Mouse (Mus musculus) cerebellum, postnatal 14 days (tissue): ENCODE results near the gene Cyba.

Experiments
- DNase-seq, 2 experiments: peaks; one replicate each; pipeline ENCODE4 v3.0.0; 2021; ENCODE audit warnings: mixed read lengths in 2 of 2

Cyba gene

DNA sequence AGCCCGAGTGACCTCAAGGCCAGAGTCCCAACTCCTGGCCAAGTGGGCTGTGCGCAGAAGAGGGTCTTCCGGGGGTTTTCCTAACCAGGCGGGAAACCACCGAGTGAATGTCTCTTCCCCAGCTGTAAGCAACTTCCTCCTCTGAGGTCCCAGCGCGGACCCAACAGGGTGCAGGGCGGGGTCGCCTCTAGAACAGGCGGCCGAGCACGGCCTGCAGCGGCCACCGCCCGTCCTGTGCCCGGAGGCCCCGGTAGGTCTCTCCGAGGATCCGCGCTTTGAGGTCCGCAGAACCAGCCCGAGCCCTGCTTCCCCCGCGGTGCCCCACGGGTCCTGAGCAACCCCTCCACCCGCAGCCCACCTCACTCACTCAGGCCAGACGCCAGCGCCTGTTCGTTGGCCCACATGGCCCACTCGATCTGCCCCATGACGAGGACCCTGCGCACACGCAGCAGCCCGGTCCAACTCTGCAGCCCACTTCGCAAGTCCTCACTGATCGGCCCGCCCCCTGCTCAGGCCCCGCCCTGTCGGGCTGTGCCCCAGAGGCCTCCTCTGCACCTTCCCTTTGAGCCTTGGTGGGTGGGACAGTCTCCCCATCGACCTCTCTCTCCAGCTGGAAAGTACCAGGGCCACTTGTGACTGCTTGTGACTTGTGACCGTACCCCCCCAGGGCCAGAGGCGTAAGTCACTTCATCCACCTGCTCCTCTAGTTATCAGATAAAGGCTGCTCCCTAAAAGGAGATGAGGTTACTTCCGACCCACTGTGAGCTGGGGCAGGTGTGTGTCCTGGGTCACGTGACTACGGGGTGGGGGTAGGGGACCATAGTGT lies at the start of gene Cyba:
Cyba (minus strand) TSS at position 488 of the 826 bp plus-strand sequence.
- no peak for DNase-seq

DNA sequence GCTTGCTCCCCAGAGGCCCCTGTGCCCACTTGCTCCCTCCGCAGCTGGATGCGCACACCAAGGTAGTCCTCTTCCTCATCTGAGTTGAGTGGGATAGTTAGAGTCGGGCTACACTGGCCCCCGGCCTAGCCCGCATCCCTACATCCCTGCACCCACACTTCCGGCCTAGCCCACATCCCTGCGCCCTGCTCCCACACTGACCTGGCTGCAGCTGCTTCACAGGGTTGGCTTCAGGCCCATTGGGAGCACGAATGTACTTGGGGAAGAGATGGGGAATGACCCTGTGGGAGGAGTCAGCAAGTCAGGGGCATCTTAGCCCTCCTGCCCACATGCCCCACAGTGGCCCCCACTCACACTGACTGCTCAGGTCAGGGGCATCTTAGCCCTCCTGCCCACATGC lies 49.7 kb upstream of the Cyba start:
- DNase-seq: no peak

DNA sequence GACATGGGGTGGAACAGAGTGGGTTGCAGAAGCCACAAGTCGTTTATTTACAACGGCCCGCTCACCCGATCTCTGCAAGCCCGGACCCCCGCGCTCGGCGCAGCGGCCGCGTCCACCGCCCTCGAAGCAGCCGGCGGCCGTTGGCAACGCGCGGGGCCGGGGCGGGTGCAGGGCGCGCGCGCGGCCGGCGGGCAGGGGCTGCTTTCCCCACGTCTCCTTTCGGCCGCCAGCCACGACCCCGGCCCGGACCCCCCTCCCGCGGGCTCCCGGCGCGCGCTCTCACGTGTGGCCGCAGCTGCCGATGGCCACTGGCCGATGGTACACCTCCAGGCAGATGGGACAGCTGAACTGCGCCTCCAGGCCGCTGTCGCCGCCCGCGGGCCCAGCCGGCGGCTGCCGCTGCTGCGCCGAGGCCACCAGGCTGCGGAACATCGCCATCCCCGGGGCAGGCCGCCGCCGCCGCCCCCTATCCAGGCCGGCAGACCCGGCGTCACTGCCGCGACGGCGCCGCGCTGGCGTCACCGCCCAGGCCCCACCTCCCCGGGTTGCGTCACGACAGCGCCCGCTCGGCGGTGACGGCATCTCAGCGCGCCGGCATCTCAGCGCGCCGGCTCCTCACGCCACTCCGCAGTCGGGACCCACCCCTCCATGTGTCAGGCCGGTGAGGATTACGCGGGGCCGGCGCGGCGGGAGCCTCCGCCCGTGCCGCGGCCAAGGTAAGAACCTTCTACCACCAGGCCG lies 43.0 kb upstream of the Cyba start, which contains the start of the genes Rnf166 and Ctu2:
Rnf166 (minus strand) TSS at position 485 of the 741 bp plus-strand sequence.
Ctu2 (plus strand) TSS at position 564 of the 741 bp plus-strand sequence.
- peak; percentile 96 to 98 for DNase-seq

DNA sequence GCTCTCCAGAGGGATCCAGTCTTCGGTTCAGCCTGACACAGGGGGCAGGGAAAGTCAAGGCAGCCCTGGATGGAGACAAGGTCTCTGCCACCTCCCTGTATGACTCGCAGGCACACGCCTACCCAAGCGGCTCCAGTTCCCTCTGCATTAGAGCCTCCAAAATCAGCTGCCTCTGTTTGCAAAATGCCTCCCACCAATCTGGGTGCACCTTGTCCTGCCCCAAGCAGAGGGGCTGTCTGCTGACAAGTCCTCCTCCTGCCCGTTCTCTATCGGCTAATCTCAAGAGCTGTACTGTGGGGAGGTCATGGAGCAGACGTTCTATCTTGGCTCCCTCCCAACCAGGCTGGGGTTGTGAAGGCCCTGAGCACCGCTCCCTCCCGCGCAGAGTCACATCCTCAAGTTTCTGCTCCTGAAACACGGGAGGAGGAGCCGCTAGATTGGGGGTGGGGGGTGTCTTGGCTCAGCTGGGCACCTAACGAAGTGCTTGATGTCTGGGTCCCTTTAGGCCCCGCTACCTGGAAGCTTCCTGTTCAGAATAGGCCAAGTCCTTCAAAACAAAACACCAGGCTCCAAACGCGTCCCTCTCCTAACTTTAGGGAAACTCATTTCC lies 42.3 kb upstream of the Cyba start:
- peak; percentile 53 to 71 for DNase-seq

DNA sequence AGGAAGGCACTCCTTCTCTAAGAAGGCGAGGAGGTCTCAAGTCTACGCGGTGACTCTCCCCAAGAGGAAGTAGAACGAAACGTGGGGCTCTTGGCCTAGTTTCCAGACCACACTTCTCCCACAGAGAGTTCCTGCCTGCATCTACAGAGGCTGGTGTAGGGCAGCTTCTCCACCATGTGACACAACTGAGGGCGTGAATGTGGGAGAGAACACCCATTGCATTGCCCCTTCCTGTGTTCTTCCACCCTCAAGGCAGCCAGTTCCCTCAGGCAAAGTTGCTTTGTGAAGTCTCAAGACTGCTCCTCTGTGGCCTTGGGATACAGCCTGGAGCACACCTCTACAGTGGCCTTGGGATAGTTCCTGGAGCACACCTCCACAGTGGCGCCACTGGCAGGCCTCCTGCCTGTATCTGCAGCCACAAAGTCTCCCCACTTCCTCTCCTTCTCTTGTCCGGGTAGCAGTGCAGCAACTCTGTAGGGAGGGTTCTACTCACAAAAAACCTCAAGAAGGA lies 41.2 kb upstream of the Cyba start:
- DNase-seq: no peak

DNA sequence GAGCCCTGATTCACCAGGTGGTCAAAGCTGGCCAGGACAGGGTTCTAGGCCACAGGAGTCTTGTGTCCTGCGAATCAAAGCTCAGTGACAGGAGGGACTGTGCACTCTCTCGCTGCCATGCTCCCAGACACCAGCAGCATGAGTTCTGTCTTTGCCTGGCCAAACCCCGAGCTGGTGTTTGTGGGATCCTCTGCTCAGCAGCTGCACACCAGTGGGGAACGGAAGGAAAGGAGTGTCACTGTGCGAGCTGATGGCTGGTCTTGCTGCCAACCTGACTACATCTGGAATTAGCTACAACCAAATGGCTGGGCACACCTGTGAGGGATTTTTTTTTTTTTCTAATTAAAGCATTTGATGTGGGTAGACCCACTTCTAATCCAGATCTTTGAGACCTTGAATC lies 38.0 kb upstream of the Cyba start:
- no peak for DNase-seq

DNA sequence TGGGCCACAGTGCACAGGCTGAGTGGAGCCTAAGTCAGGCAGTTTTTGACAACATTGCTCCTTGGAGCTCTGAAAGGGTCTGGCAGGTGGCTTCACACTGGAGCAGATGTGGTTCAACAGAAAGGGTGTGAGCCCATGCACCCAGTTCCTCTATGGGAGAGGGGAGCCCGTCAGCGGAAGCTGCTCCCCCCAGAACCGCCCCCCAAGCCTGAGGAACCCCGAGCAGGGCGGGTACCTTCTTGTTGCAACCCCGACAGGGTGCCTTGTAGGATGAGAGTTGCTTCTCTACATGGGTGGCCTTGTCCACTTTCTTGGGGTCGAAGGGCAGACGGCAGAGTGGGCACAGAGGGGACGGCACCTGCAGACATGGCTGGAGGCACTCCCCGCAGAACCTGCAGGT lies 37.2 kb upstream of the Cyba start:
- no peak for DNase-seq

DNA sequence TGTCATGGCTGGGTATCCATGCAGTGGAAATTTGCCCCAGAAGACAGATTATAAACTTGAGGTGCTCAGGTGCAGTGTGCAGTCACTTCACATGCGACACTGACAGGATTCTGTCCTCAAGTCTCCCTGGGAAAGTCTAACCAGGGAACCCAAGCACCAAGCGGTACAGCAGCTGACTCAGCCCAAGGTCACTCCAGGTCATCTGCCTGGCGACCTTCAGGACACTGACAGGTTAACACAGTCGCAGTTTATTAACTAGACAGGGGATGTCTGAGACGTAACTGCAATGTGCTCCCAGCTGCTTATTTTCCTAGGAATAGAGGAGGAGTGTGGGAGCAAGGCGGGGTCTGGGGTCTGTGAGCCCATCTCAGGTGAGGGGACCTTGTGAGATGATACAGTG lies 36.7 kb upstream of the Cyba start:
- DNase-seq: no peak

DNA sequence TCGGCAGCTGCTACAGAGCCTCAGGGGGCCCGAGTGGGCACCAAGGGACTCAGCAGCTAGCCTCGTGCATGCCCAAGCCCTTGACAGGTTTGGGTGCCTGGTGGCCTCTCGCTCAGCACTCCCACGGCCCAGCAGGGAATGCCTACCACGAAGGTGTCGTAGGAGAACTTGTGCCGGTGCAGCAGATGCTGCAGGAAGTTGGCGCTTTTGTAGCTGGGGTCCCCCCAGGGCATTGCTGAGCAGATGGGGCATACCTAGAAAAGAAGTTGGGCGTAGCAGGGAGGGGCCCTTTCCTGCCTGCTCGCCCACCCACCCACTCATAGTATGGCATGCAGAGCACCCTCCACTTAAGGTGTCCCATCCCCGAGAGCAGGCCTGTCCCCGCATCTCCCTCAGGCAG lies 35.1 kb upstream of the Cyba start:
- no peak for DNase-seq

DNA sequence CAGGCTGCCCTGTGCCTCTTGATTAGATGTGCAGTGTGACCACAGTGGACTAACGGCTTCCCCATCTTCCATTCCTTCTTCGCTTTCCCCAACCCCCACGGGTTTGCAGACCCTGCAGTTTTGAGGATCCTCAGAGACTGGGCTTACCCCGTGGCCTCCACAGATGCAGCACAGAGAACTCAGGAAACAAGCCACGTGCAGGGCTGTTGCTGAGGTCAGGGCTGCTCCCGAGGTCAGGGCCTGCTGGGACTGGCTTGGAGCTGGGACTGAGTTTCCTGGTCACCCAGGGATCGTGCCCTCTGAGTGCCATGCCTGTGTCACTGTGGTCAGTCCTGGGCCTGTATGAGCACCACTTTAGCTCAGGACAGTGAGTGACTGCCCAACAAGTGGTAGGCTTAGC lies 32.3 kb upstream of the Cyba start:
- DNase-seq: no peak

DNA sequence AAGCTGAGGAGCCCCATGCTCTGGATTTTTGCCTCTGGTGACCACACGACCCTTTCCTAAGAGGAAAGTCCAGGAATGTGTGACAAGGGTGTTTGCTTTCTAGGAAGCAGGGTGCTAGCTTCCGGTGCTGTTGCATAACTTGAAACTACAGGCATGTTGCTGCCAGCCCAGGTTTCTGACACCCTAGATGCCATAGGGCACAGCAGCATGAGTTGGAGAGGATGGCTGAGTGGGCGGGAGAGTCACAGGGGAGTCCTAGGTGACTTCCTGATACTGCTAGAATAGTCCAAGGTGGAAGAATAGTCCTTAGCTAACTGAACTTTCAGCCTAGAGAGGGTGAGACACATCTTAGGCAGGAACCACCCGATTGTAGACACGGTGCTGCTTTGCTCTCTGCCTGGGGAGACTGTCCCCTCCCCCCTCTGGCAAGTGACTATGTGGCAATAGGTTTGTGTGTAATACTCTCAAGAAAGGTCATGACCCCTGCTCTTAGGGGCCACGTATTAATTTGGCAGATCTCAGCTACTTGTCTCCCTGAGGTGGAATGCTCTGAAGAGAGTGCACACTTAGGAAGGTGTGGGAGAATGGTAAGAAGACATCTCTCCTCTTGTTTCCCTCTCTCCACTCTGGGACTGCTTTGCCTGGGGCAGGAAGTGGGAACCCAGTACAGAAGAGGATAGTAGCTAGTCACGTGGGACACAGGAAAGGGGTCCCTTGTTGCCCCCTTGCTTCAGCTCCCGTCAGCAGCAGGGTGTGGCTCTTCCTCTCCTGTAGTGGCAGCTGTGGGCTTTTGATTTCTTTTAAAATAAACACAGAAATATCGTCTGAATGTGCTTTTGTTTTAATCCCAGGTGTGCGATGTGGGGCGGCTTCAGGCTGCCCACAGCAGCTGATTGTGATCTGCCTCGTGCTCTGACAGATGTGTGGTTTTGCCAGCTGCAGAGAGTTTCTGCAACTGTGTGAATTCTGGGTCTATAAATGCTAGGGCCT lies 31.2 kb upstream of the Cyba start:
- DNase-seq: no peak

DNA sequence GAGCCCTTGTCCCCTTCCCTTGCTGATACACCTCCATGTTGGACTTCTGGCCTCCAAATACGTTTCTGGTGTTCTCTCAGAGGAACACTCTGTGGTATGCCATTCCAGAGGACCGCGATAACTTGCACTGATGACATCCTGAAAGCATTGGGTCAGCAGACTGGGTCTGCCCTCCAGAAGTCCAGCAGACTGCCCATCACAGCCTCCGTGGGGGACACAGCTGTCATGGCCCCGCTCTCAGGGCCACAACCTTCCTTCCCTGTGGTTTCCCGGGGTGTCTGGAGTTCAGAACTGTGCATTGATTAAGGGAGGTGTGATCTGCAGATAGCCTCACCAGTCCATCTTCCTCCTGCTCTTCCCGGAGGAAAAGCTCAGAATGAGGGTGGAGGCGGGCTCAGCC lies 29.8 kb upstream of the Cyba start:
- no peak for DNase-seq

DNA sequence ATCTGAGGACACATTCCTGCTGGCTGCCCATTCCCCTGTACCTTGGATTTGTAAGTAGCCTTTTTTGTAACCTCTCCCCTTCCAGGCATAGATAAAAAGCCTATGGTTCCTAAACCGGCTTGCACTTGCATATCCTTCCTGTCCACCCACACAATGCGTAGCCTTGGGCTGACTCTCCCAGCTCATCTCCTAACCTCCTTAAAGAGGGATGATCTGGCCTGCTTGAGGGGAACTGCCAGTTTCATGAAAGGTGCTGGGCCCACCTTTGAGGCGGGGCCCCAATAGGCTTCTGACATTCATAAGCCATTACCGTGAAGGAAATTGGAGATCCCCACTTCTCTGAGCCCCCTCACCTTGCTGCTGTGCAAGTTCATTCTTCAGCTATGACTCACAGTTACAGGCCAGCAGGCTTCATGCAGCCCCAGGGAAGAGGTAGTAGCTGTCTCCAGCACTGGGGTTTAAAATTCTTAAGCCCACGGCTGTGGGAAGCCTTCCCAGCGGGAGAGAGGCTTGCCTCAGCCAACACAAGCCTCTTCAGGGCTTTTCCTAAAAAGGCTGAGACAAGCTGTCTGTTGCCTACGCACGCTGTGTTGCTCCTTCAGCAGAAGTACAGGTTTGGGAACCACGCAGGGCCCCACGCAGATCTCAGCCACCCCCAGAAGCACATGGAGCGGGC lies 28.9 kb upstream of the Cyba start:
- DNase-seq: no peak

DNA sequence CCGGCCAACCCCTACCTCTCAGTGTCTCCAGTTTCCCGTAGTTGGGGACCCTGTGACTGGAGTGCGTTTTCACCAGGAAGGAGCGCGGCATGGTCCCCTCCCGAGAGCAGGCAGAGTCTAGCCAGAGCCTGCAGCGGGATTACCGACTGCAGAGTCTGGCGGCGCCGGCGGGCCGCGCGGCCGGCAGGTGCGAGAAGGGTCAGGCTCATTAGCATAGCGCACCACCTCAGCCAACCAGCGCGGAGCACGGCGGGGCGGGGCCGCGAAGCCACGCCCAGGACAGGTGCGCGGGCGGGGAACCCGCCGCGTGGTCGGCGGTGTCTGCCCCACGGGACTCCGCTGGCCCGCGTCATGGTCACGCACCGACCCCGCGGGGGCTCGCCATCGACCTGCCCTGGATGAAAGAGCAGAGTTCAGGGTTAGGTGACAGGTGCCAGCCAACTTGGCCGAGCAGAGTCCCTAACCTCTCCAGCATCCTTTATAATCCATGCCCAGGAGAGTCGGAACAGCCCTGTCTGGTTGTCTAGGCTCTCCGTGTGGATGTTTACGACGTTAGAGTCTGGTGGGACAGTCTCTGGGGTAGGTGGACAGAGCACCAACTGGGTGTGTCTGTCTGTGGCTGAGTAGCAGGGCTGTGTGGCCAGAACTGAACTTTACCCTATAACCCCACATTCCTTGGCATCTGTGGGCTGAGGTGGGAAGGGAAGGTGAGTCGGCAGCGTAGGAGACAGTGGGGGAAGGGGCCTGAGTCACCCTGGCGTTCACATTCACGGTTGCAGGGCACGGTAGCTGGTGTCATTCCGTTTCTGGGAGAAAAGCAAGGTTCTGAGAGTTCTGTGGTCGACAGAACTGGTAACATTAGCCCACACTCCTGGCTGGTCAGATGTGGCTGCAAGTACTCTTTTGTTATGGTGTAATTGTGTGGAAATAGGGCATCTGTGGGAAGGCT lies 28.1 kb upstream of the Cyba start, which contains the start of gene Snai3:
Snai3 (minus strand) TSS at position 210 of the 949 bp plus-strand sequence.
- DNase-seq: peak; percentile 69 to 72

DNA sequence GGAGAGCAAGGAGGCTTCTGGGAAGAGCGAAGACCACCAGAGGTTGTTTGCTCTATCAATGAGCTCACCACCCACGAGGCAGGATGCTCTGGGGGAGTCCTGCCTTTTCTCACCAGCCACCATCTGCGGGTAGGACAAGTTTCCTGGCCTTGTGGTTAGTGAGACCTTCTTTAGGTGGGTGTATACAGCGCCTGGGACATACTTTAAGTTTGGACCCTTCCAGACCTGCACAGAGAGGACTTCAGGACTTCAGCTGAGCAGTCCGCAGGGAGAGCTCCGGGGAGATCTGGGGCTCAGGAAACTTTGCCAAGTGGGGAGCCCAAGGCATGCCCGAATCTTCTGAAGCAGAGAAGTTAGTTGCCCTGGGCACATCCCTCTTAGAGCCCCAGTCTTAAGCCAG lies 27.3 kb upstream of the Cyba start:
- DNase-seq: no peak

DNA sequence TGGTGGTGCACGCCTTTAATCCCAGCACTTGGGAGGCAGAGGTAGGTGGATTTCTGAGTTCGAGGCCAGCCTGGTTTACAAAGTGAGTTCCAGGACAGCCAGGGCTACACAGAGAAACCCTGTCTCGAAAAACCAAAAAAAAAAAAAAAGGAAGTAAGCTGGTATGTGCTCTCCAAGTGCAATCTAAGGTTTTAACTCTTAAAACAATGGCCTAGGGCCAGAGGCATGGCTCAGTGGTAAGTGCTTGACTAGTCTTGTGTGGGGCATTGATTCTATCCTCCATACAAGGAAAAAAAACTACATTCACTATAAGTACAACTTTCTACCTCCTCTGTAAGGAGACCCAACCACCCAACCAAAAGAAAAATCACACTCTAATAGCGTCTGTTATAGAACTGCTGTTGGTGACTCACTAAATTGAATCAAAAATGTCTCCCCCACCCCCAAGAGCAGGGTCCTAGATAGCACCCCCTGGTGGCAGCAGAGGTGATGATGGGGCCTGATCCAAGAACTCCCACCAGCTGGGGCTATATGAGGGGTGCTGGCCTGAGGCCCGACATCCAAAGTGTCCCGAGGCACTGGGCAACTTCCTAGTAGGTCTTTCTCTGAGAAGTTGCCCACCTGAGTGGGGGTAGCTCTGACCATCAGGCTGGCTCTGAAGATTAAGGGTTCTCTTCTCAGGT lies 26.6 kb upstream of the Cyba start:
- DNase-seq: peak; percentile 35 to 63

DNA sequence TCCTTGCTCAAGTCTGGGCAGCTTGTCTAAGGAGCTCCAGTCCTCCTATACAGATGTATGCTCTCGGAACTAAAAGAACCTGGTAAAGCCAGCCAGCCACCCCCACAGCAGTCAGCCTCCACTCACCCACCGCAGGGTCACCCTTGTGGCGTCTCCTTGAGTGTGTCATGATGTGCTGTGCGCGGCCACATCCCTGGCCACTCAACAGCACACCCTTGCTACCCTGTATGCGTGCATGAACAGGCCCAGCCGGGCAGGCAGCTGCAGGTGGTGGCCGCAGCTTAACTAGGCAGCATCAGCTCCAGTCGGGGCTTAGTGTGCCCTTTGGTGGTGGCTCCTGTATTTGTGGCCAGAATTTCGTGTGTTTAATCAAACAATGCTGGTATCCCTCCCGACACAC lies 24.4 kb upstream of the Cyba start:
- no peak for DNase-seq

DNA sequence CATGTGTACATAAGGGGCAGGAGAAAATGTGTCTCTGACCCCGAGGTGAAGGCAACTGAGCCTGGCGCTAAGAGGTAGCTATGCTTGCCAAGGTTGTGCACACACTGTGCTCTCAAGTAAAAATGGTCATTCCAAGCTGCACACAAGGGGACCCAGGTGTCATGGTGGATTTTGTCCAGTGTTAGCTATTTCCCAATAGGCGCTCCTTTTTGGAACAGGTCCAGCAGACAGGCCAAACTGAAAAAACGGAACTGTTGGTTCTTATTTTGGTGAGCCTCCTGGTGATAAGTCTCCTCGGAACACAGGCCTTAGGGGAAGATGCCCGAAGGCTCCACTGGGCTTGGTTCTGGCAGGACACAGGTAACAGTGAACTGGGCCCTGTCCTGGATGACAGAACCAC lies 21.7 kb upstream of the Cyba start:
- DNase-seq: no peak

DNA sequence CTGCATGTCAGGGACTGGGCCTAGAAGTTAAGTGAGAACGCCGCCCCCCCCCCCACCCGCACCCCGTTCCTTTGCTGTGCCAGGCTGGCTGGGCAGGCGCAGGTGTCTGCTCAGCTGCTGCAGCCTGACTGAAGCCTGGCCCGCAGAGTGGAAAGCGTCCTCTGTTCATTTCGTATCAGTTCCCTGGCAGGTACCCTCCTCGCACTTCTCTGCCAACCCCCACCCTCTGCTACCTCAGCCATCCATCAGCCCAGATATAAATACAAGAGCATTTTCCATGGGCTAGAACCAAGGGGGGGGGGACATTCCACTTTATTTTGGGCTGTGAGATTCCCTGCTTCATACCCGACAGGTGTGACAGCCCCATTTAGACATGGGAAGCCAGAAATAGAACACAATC lies 19.4 kb upstream of the Cyba start:
- no peak for DNase-seq
